ENCODE assay signal across 35 mouse cellular contexts in genomic region chr15:50472626-50473025, GRCm38 (mm10).
"Had no signal": no experiment of that assay in that cellular context is flagged by ENCODE, and none has a peak within 500 bp of the region (broad histone marks: within the 10 kb centered on the region; RNA-seq: fewer than 3 reads in every experiment).

No protein-coding gene starts in this region.

- H3K9me3 ChIP-seq: heart, embryonic 10.5 days; heart, embryonic 12.5 days; heart, embryonic 13.5 days; heart, embryonic 15.5 days; hindbrain, embryonic 10.5 days; hindbrain, embryonic 12.5 days; hindbrain, embryonic 15.5 days; intestine, embryonic 15.5 days; kidney, embryonic 15.5 days had no signal

- H3K4me1 ChIP-seq: heart, embryonic 10.5 days; heart, embryonic 12.5 days; heart, embryonic 13.5 days; heart, embryonic 15.5 days; hindbrain, embryonic 10.5 days; hindbrain, embryonic 12.5 days; hindbrain, embryonic 15.5 days; intestine, embryonic 15.5 days; kidney, embryonic 15.5 days had no signal

- H3K4me2 ChIP-seq: heart, embryonic 11.5 days; heart, embryonic 12.5 days; heart, embryonic 13.5 days; heart, embryonic 15.5 days; hindbrain, embryonic 12.5 days; hindbrain, embryonic 14.5 days; hindbrain, embryonic 15.5 days; intestine, embryonic 15.5 days; kidney, embryonic 15.5 days had no signal

- DNase-seq: heart, postnatal 10 days; heart, postnatal 14 days; heart, postnatal 36 days; heart, postnatal 4 days; kidney, adult 11 months; kidney, adult 18-20 months; kidney, adult 2 months; kidney, adult 8-10 months; kidney, adult 9 months; kidney, postnatal 10 days; kidney, postnatal 14 days; kidney, postnatal 25 days; kidney, postnatal 36 days; kidney, postnatal 4 days; layer of hippocampus, adult 9-11 months; layer of hippocampus, postnatal 36 days had no signal

- ATAC-seq: hindbrain, embryonic 16.5 days; hindbrain, postnatal 0 days; inflammation-experienced regulatory T-cells, adult 6 months; intestine, embryonic 15.5 days; intestine, embryonic 16.5 days; intestine, postnatal 0 days had no signal

- H3K36me3 ChIP-seq: heart, embryonic 10.5 days; heart, embryonic 12.5 days; heart, embryonic 13.5 days; heart, embryonic 15.5 days; hindbrain, embryonic 10.5 days; hindbrain, embryonic 12.5 days; hindbrain, embryonic 15.5 days; intestine, embryonic 15.5 days; kidney, embryonic 15.5 days had no signal

- H3K27me3 ChIP-seq: heart, embryonic 12.5 days; heart, embryonic 13.5 days; heart, embryonic 15.5 days; hindbrain, embryonic 12.5 days; hindbrain, embryonic 15.5 days; intestine, embryonic 15.5 days; kidney, embryonic 15.5 days had no signal

- H3K9ac ChIP-seq: heart, embryonic 12.5 days; heart, embryonic 13.5 days; heart, embryonic 15.5 days; hindbrain, embryonic 12.5 days; hindbrain, embryonic 14.5 days; hindbrain, embryonic 15.5 days; intestine, embryonic 15.5 days; kidney, embryonic 15.5 days had no signal

- H3K4me3 ChIP-seq: heart, embryonic 10.5 days; heart, embryonic 12.5 days; heart, embryonic 13.5 days; heart, embryonic 15.5 days; hindbrain, embryonic 10.5 days; hindbrain, embryonic 12.5 days; hindbrain, embryonic 15.5 days; intestine, embryonic 15.5 days; kidney, embryonic 15.5 days; layer of hippocampus, adult 2 months; left cerebral cortex, adult 2 months had no signal

- H3K27ac ChIP-seq: heart, embryonic 10.5 days; heart, embryonic 13.5 days; heart, embryonic 15.5 days; hindbrain, embryonic 10.5 days; hindbrain, embryonic 12.5 days; hindbrain, embryonic 14.5 days; hindbrain, embryonic 15.5 days; hindbrain, postnatal 0 days; intestine, embryonic 15.5 days; kidney, embryonic 15.5 days; kidney, postnatal 0 days; layer of hippocampus, adult 2 months; left cerebral cortex, adult 2 months had no signal
